ENCODE assay signal across 15 mouse cellular contexts in genomic region chr8:127746456-127746855, GRCm38 (mm10).
"Had no signal": no experiment of that assay in that cellular context is flagged by ENCODE, and none has a peak within 500 bp of the region (broad histone marks: within the 10 kb centered on the region; RNA-seq: fewer than 3 reads in every experiment).

No protein-coding gene starts in this region.

- ATAC-seq: liver, postnatal 0 days had no signal

- DNase-seq: kidney, adult 18-20 months; kidney, adult 9 months; kidney, postnatal 14 days; kidney, postnatal 4 days; left cerebral cortex, postnatal 4 days; liver, postnatal 0 days; lung, postnatal 10 days; lung, postnatal 36 days; midbrain, embryonic 14.5 days; right cerebral cortex, postnatal 14 days; right cerebral cortex, postnatal 4 days; spleen, adult 18-20 months; thymus, adult 2 months; thymus, postnatal 14 days; thymus, postnatal 4 days had no signal
